Mouse (Mus musculus): ENCODE data around the gene Acot11. TPM values are rescaled to one million over a fixed set of nuclear protein-coding genes. Genes with fewer than 3 reads are reported as not detected.
"Not testable (repeated sequence)": the region's sequence is repeated elsewhere in the genome, so short reads cannot be mapped to it uniquely, and the experiment has no call there.

Acot11 gene
- polyA plus RNA-seq, 1 experiment = 6.4 TPM

- Histone ChIP-seq H3K27ac (ENCODE audit: control insufficient read depth, insufficient read depth, low read length) (no peak overlapping the region), H3K4me1 (replicated peaks; ENCODE audit: control insufficient read depth, insufficient read depth, low read length) (peaks cover 26% of the 10 kb centered on the region), H3K27me3 (ENCODE audit: control insufficient read depth, insufficient read depth, low read length) (no peaks in the 10 kb centered on the region), H3K4me3 (ENCODE audit: control insufficient read depth, insufficient read depth, low read length) (no peak overlapping the region), H3K36me3 (ENCODE audit: control insufficient read depth, insufficient read depth, low read length) (no peaks in the 10 kb centered on the region)
- TF ChIP-seq CTCF (IDR thresholded peaks at IDR 0.05; ENCODE audit: borderline replicate concordance, control insufficient read depth, extremely low read depth, insufficient read depth, low read length, poor library complexity) (no peak), POLR2A (IDR thresholded peaks at IDR 0.05; ENCODE audit: control insufficient read depth, extremely low read depth, insufficient read depth, low read length, poor library complexity) (no peak)
- no peak for DNase-seq
Measured at GRCm38 (mm10) chr4:106792276-106792675, 12.5 kb downstream of the Acot11 start.

GRCm38 (mm10) chr4:106790938-106791337 is 13.9 kb downstream of the Acot11 start:
- Histone ChIP-seq H3K36me3 (ENCODE audit: control insufficient read depth, insufficient read depth, low read length) (no peaks in the 10 kb centered on the region), H3K27ac (ENCODE audit: control insufficient read depth, insufficient read depth, low read length) (no peak overlapping the region), H3K27me3 (ENCODE audit: control insufficient read depth, insufficient read depth, low read length) (no peaks in the 10 kb centered on the region), H3K4me1 (replicated peaks; ENCODE audit: control insufficient read depth, insufficient read depth, low read length) (peaks cover 32% of the 10 kb centered on the region), H3K4me3 (ENCODE audit: control insufficient read depth, insufficient read depth, low read length) (no peak overlapping the region)
- DNase-seq = no peak
- WGBS = 96% methylated on average over 1 of the region's 1 CpGs
- TF ChIP-seq CTCF (IDR thresholded peaks at IDR 0.05; ENCODE audit: borderline replicate concordance, control insufficient read depth, extremely low read depth, insufficient read depth, low read length, poor library complexity) (no peak), POLR2A (IDR thresholded peaks at IDR 0.05; ENCODE audit: control insufficient read depth, extremely low read depth, insufficient read depth, low read length, poor library complexity) (no peak)

- H3K36me3 ChIP-seq (ENCODE audit: control insufficient read depth, insufficient read depth, low read length); DNase-seq; H3K4me3 ChIP-seq (ENCODE audit: control insufficient read depth, insufficient read depth, low read length); H3K27me3 ChIP-seq (ENCODE audit: control insufficient read depth, insufficient read depth, low read length); H3K27ac ChIP-seq (ENCODE audit: control insufficient read depth, insufficient read depth, low read length): not testable (repeated sequence)
- WGBS = 93% methylated on average over 5 of the region's 5 CpGs
- peaks cover 31% of the 10 kb centered on the region for H3K4me1 ChIP-seq (replicated peaks; ENCODE audit: control insufficient read depth, insufficient read depth, low read length)
Measured at GRCm38 (mm10) chr4:106790218-106790617, 14.6 kb downstream of the Acot11 start.

GRCm38 (mm10) chr4:106789705-106790104 is 15.1 kb downstream of the Acot11 start:
- H3K4me3 ChIP-seq (ENCODE audit: control insufficient read depth, insufficient read depth, low read length) = no peak overlapping the region
- TF ChIP-seq POLR2A (IDR thresholded peaks at IDR 0.05; ENCODE audit: control insufficient read depth, extremely low read depth, insufficient read depth, low read length, poor library complexity) (no peak), CTCF (IDR thresholded peaks at IDR 0.05; ENCODE audit: borderline replicate concordance, control insufficient read depth, extremely low read depth, insufficient read depth, low read length, poor library complexity) (no peak)
- H3K36me3 ChIP-seq (ENCODE audit: control insufficient read depth, insufficient read depth, low read length) = no peaks in the 10 kb centered on the region
- H3K4me1 ChIP-seq (replicated peaks; ENCODE audit: control insufficient read depth, insufficient read depth, low read length) = peaks cover 26% of the 10 kb centered on the region
- no peak for DNase-seq
- WGBS = 65% methylated on average over 9 of the region's 9 CpGs
- no peak overlapping the region for H3K27ac ChIP-seq (ENCODE audit: control insufficient read depth, insufficient read depth, low read length)
- no peaks in the 10 kb centered on the region for H3K27me3 ChIP-seq (ENCODE audit: control insufficient read depth, insufficient read depth, low read length)

GRCm38 (mm10) chr4:106788627-106789026 is 16.2 kb downstream of the Acot11 start:
- TF ChIP-seq CTCF (IDR thresholded peaks at IDR 0.05; ENCODE audit: borderline replicate concordance, control insufficient read depth, extremely low read depth, insufficient read depth, low read length, poor library complexity) (no peak), POLR2A (IDR thresholded peaks at IDR 0.05; ENCODE audit: control insufficient read depth, extremely low read depth, insufficient read depth, low read length, poor library complexity) (no peak)
- peaks cover 21% of the 10 kb centered on the region for H3K4me1 ChIP-seq (replicated peaks; ENCODE audit: control insufficient read depth, insufficient read depth, low read length)
- no peak for DNase-seq
- H3K27ac ChIP-seq (ENCODE audit: control insufficient read depth, insufficient read depth, low read length) = no peak overlapping the region
- WGBS = 91% methylated on average over 11 of the region's 11 CpGs
- no peaks in the 10 kb centered on the region for H3K27me3 ChIP-seq (ENCODE audit: control insufficient read depth, insufficient read depth, low read length)
- H3K36me3 ChIP-seq (ENCODE audit: control insufficient read depth, insufficient read depth, low read length) = no peaks in the 10 kb centered on the region
- no peak overlapping the region for H3K4me3 ChIP-seq (ENCODE audit: control insufficient read depth, insufficient read depth, low read length)

- WGBS = 28% methylated on average over 7 of the region's 7 CpGs
- Histone ChIP-seq H3K27ac (ENCODE audit: control insufficient read depth, insufficient read depth, low read length) (no peak overlapping the region), H3K4me3 (ENCODE audit: control insufficient read depth, insufficient read depth, low read length) (no peak overlapping the region), H3K4me1 (replicated peaks; ENCODE audit: control insufficient read depth, insufficient read depth, low read length) (peaks cover 16% of the 10 kb centered on the region), H3K36me3 (ENCODE audit: control insufficient read depth, insufficient read depth, low read length) (no peaks in the 10 kb centered on the region), H3K27me3 (ENCODE audit: control insufficient read depth, insufficient read depth, low read length) (no peaks in the 10 kb centered on the region)
- DNase-seq = peak; percentile 49
- no peak for TF ChIP-seq POLR2A (IDR thresholded peaks at IDR 0.05; ENCODE audit: control insufficient read depth, extremely low read depth, insufficient read depth, low read length, poor library complexity)
- TF ChIP-seq CTCF (IDR thresholded peaks at IDR 0.05; ENCODE audit: borderline replicate concordance, control insufficient read depth, extremely low read depth, insufficient read depth, low read length, poor library complexity) = no peak
Measured at GRCm38 (mm10) chr4:106787830-106788229, 17.0 kb downstream of the Acot11 start.

- no peak for DNase-seq
- Histone ChIP-seq H3K4me1 (replicated peaks; ENCODE audit: control insufficient read depth, insufficient read depth, low read length) (peaks cover 16% of the 10 kb centered on the region), H3K36me3 (ENCODE audit: control insufficient read depth, insufficient read depth, low read length) (no peaks in the 10 kb centered on the region), H3K27ac (ENCODE audit: control insufficient read depth, insufficient read depth, low read length) (no peak overlapping the region), H3K4me3 (ENCODE audit: control insufficient read depth, insufficient read depth, low read length) (no peak overlapping the region), H3K27me3 (ENCODE audit: control insufficient read depth, insufficient read depth, low read length) (no peaks in the 10 kb centered on the region)
- TF ChIP-seq POLR2A (IDR thresholded peaks at IDR 0.05; ENCODE audit: control insufficient read depth, extremely low read depth, insufficient read depth, low read length, poor library complexity) = no peak
- TF ChIP-seq CTCF (IDR thresholded peaks at IDR 0.05; ENCODE audit: borderline replicate concordance, control insufficient read depth, extremely low read depth, insufficient read depth, low read length, poor library complexity) = no peak
- WGBS = 23% methylated on average over 5 of the region's 5 CpGs
Measured at GRCm38 (mm10) chr4:106785753-106786540, 18.9 kb downstream of the Acot11 start.
